Mouse (Mus musculus) MEL (cell line): ENCODE measurements at regions not wholly inside any gene's neighbourhood (a gene's known extent, or its start where the extent isn't known, plus 50 kb on each side); places are given as distances from the start of the nearest gene placed in this dataset.

ENCODE experiments used
- CTCF ChIP-seq, 3 experiments: IDR thresholded peaks in 2 of 3; conservative IDR thresholded peaks in 1 of 3; 2 replicates each; pipeline ENCODE4 v1.5.1; 2011 to 2012; ENCODE audit warnings: low read length in 3 of 3, low read depth in 2 of 3, mild to moderate bottlenecking in 2 of 3, improper control_type of control experiment in 1 of 3, inconsistent platforms in 1 of 3, mixed read lengths in 1 of 3, moderate library complexity in 1 of 3; ENCODE audit not compliant: control insufficient read depth in 1 of 3, insufficient read depth in 1 of 3, poor library complexity in 1 of 3, severe bottlenecking in 1 of 3
- ELF1 ChIP-seq: IDR thresholded peaks from 2 replicates; pipeline ENCODE4 v1.6.1; 2014; ENCODE audit warnings: low read depth, mild to moderate bottlenecking, inconsistent platforms, low read length, improper control_type of control experiment, moderate library complexity
- EP300 ChIP-seq, 2 experiments: IDR thresholded peaks; 2 replicates each; pipeline ENCODE4 v1.6.1; 2011; ENCODE audit warnings: improper control_type of control experiment in 2 of 2, low read length in 2 of 2, low read depth in 1 of 2, mild to moderate bottlenecking in 1 of 2
- GABPA ChIP-seq: IDR thresholded peaks from 2 replicates; pipeline ENCODE4 v1.6.1; 2012; ENCODE audit warnings: low read depth, mild to moderate bottlenecking, inconsistent platforms, low read length, improper control_type of control experiment, moderate library complexity
- GATA1 ChIP-seq: IDR thresholded peaks from 2 replicates; pipeline ENCODE4 v1.6.1; 2011; ENCODE audit warnings: low read depth, low read length, improper control_type of control experiment
- MYC ChIP-seq: IDR thresholded peaks from 2 replicates; pipeline ENCODE4 v1.6.1; 2011; ENCODE audit warnings: low read depth, mild to moderate bottlenecking, low read length, improper control_type of control experiment, moderate library complexity
- POLR2A ChIP-seq, 2 experiments: IDR thresholded peaks; 2 replicates each; pipeline ENCODE4 v1.6.1; 2011 to 2012; ENCODE audit warnings: low read length in 2 of 2, mild to moderate bottlenecking in 2 of 2, control low read depth in 1 of 2, improper control_type of control experiment in 1 of 2, low read depth in 1 of 2, moderate library complexity in 1 of 2; ENCODE audit not compliant: control insufficient read depth in 1 of 2, insufficient read depth in 1 of 2, poor library complexity in 1 of 2
- POLR2AphosphoS5 ChIP-seq: IDR thresholded peaks from 2 replicates; pipeline ENCODE4 v1.6.1; 2012; ENCODE audit warnings: low read depth, borderline replicate concordance, mild to moderate bottlenecking, inconsistent platforms, low read length, moderate library complexity, mixed read lengths
- RCOR1 ChIP-seq: IDR thresholded peaks from 2 replicates; pipeline ENCODE4 v1.6.1; 2012; ENCODE audit warnings: low read depth, mild to moderate bottlenecking, inconsistent platforms, low read length, improper control_type of control experiment
- TAL1 ChIP-seq: IDR thresholded peaks from 2 replicates; pipeline ENCODE4 v1.6.1; 2012; ENCODE audit warnings: mild to moderate bottlenecking, inconsistent platforms, low read length, moderate library complexity, mixed read lengths
- UBTF ChIP-seq: IDR thresholded peaks from 2 replicates; pipeline ENCODE4 v1.6.1; 2012; ENCODE audit warnings: low read depth, mild to moderate bottlenecking, inconsistent platforms, low read length, improper control_type of control experiment, moderate library complexity, borderline replicate concordance; ENCODE audit not compliant: insufficient read depth
- USF1 ChIP-seq: IDR thresholded peaks from 2 replicates; pipeline ENCODE4 v1.6.1; 2014; ENCODE audit warnings: low read depth, mild to moderate bottlenecking, inconsistent platforms, low read length, improper control_type of control experiment, moderate library complexity
- USF2 ChIP-seq, 2 experiments: IDR thresholded peaks; 2 replicates each; pipeline ENCODE4 v1.6.1; 2011 to 2012; ENCODE audit warnings: improper control_type of control experiment in 2 of 2, low read length in 2 of 2, borderline replicate concordance in 1 of 2, inconsistent platforms in 1 of 2, low read depth in 1 of 2, mild to moderate bottlenecking in 1 of 2; ENCODE audit not compliant: insufficient read depth in 1 of 2

DNA sequence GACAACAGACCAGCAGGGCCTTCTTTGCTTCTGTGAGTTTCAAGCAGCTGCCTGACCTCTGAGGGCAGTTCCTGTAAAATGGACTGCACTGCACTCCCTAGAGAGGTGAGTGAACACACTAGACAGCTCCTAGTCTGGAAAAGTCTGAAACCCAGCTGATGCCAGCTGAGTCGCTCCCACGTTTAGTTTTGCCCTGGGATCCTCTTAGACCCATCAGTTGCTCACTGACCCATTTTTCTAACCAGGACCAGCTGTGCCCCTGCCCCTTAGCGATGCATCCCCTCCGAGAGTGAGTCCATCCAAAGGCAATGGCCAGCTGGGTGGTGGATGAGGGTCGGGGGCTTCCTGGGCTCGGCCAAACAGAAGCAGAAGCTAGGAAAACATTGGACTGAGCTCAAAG is 62.2 kb upstream of the Top1 start:
- TF ChIP-seq USF2 (IDR thresholded peaks at IDR 0.05; ENCODE audit: borderline replicate concordance in 1 of 2, insufficient read depth in 1 of 2, low read depth in 1 of 2, low read length in 2 of 2), result no peak
- TF ChIP-seq POLR2AphosphoS5, result no peak
- no peak for TF ChIP-seq MYC
- TF ChIP-seq UBTF, result no peak
- TF ChIP-seq USF1, result no peak
- TF ChIP-seq GATA1, result no peak
- TF ChIP-seq POLR2A (IDR thresholded peaks at IDR 0.05; ENCODE audit: control insufficient read depth in 1 of 2, insufficient read depth in 1 of 2, low read depth in 1 of 2, low read length in 2 of 2, poor library complexity in 1 of 2), result no peak
- no peak for TF ChIP-seq CTCF (IDR thresholded peaks at IDR 0.05 in 2 of 3, conservative IDR thresholded peaks at IDR 0.05 in 1 of 3; ENCODE audit: control insufficient read depth in 1 of 3, insufficient read depth in 1 of 3, low read depth in 2 of 3, low read length in 3 of 3, poor library complexity in 1 of 3, severe bottlenecking in 1 of 3)
- no peak for TF ChIP-seq ELF1
- TF ChIP-seq RCOR1, result no peak
- no peak for TF ChIP-seq EP300 (IDR thresholded peaks at IDR 0.05; ENCODE audit: low read depth in 1 of 2, low read length in 2 of 2)
- no peak for TF ChIP-seq TAL1
- TF ChIP-seq GABPA, result no peak
